Mouse (Mus musculus): Measurements from ENCODE around the gene Zfp110.

GRCm38 (mm10) chr7:12880036-12880435, 45.5 kb downstream of the Zfp110 start:
- TF ChIP-seq CTCF (IDR thresholded peaks at IDR 0.05; ENCODE audit: low read depth, low read length) (no peak), POLR2A (IDR thresholded peaks at IDR 0.05; ENCODE audit: extremely low read depth, insufficient read depth, low read length) (no peak)

Measured in liver, adult 2 months (tissue).